Mouse (Mus musculus): ENCODE data around the gene Zcchc17. TPM values are rescaled to one million over a fixed set of nuclear protein-coding genes. Genes with fewer than 3 reads are reported as not detected.

The Zcchc17 gene
- polyA plus RNA-seq, 1 experiment from 2014 or later: 56.5 TPM

DNA sequence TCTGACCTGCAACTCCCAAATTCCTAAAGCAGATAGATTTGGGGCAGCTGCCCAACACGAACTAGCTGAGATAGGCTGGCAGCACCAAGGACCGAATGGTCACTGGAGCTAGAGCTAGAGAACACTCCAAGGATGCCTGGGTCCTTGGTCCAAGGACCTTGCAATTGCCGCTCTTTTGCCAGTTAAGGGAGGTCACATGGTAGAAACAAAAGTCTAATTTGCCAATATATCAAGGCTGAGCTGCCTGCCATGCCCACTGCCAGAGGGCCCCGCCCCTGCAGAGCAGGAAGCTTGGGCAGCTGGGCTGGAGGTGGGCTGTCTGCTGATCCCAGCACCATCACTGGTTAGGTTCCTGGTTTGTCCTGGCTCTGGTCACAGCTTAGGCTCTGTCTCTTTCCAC lies 46.2 kb downstream of the Zcchc17 start:
- Histone ChIP-seq H3K27ac (ENCODE audit: low read depth, low read length) (no peak overlapping the region), H3K9me3 (replicated peaks; ENCODE audit: control insufficient read depth, low read length) (no peaks in the 10 kb centered on the region), H3K27me3 (ENCODE audit: control insufficient read depth, insufficient read depth, low read length) (peaks cover 13% of the 10 kb centered on the region), H3K9ac (ENCODE audit: low read depth, low read length) (no peak overlapping the region), H3K4me3 (ENCODE audit: low read depth, low read length) (no peak overlapping the region), H3K36me3 (ENCODE audit: control insufficient read depth, insufficient read depth, low read length) (peaks cover 17% of the 10 kb centered on the region), H3K4me2 (no peak overlapping the region), H3K4me1 (ENCODE audit: control insufficient read depth, insufficient read depth, low read length) (peaks cover 33% of the 10 kb centered on the region)
- no peak for ATAC-seq (replicated peaks; ENCODE audit: insufficient number of reproducible peaks, low FRiP score, low TSS enrichment)
- 87% methylated on average over 4 of the region's 4 CpGs for WGBS (ENCODE audit: insufficient replicate concordance)

DNA sequence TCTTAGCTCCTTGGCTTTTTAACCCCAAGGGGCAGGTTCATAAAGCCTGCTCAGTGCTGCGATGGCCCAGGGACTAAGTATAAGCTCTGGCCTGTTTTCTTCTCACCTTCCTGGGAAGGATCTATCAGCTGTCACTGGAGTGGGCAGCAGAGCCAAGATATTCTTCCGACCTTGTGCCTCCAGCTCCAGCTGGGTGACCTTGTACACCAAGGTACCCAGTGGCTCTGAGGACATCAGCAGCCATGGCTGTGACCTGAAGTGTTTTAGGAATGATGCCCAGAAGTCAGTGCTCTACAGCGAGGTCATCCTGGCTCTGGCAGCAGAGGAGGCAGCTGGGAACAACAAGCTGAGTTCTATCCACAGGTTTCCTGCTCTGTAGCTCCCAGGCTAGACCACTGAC lies 47.2 kb downstream of the Zcchc17 start:
- no peak for ATAC-seq (replicated peaks; ENCODE audit: insufficient number of reproducible peaks, low FRiP score, low TSS enrichment)
- Histone ChIP-seq H3K4me2 (no peak overlapping the region), H3K4me3 (ENCODE audit: low read depth, low read length) (no peak overlapping the region), H3K27me3 (ENCODE audit: control insufficient read depth, insufficient read depth, low read length) (peaks cover 15% of the 10 kb centered on the region), H3K27ac (ENCODE audit: low read depth, low read length) (no peak overlapping the region), H3K4me1 (ENCODE audit: control insufficient read depth, insufficient read depth, low read length) (peaks cover 31% of the 10 kb centered on the region), H3K9ac (ENCODE audit: low read depth, low read length) (no peak overlapping the region), H3K36me3 (ENCODE audit: control insufficient read depth, insufficient read depth, low read length) (peaks cover 17% of the 10 kb centered on the region), H3K9me3 (replicated peaks; ENCODE audit: control insufficient read depth, low read length) (no peaks in the 10 kb centered on the region)
- WGBS (ENCODE audit: insufficient replicate concordance): 65% methylated on average over 3 of the region's 3 CpGs

DNA sequence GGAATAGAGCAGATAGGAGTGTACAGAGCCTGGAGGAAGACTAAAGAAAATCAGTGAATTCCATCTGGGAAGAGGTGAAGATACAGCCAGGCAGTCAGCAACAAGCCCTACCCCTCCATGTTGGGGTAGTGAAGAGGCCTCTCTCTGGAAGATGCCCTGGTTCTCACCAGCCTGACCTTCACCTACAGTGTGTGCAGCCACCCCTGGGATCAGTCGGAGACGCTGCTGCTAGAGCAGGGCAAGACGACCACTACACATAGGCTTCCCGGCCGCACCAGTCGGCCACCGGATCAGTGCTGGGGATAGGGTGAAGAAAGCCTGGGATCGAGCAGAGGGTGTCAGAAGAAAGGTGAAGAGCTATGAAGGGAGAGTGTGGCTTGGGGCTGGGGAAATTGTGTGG lies 50.5 kb downstream of the Zcchc17 start:
- peaks cover 5% of the 10 kb centered on the region for H3K36me3 ChIP-seq (ENCODE audit: control insufficient read depth, insufficient read depth, low read length)
- H3K9me3 ChIP-seq (replicated peaks; ENCODE audit: control insufficient read depth, low read length): no peaks in the 10 kb centered on the region
- H3K4me2 ChIP-seq: peak overlapping the region; percentile 81
- H3K27ac ChIP-seq (ENCODE audit: low read depth, low read length): peak overlapping the region; percentile 78
- ATAC-seq (replicated peaks; ENCODE audit: insufficient number of reproducible peaks, low FRiP score, low TSS enrichment): no peak
- WGBS (ENCODE audit: insufficient replicate concordance): 36% methylated on average over 8 of the region's 8 CpGs
- peaks cover 23% of the 10 kb centered on the region for H3K27me3 ChIP-seq (ENCODE audit: control insufficient read depth, insufficient read depth, low read length)
- peaks cover 15% of the 10 kb centered on the region; the same call in 1 of the 2 replicates for H3K4me1 ChIP-seq (ENCODE audit: control insufficient read depth, insufficient read depth, low read length)
- peak overlapping the region; percentile 75 for H3K9ac ChIP-seq (ENCODE audit: low read depth, low read length)
- peak overlapping the region; percentile 60 for H3K4me3 ChIP-seq (ENCODE audit: low read depth, low read length)

GRCm38 (mm10) chr4:130308231-130309081 lies 51.3 kb downstream of the Zcchc17 start, which contains the start of the genes Fabp3 and Gm10570:
Gene Fabp3, plus strand, starts transcription at chr4:130308595.
Gene Gm10570, minus strand, starts transcription at chr4:130308674.
- peak within 1 kb of the TSS; percentile 81 for H3K4me2 ChIP-seq
- H3K27me3 ChIP-seq (ENCODE audit: control insufficient read depth, insufficient read depth, low read length): peaks cover 23% of the 10 kb centered on the region
- under 1% methylated on average over 52 of the region's 52 CpGs for WGBS (ENCODE audit: insufficient replicate concordance)
- peaks cover 15% of the 10 kb centered on the region; the same call in 1 of the 2 replicates for H3K4me1 ChIP-seq (ENCODE audit: control insufficient read depth, insufficient read depth, low read length)
- peak; percentile 66 for ATAC-seq (replicated peaks; ENCODE audit: insufficient number of reproducible peaks, low FRiP score, low TSS enrichment)
- H3K4me3 ChIP-seq (ENCODE audit: low read depth, low read length): peak within 1 kb of the TSS; percentile 60
- peak within 1 kb of the TSS; percentile 75 for H3K9ac ChIP-seq (ENCODE audit: low read depth, low read length)
- no peaks in the 10 kb centered on the region for H3K9me3 ChIP-seq (replicated peaks; ENCODE audit: control insufficient read depth, low read length)
- peaks cover 2% of the 10 kb centered on the region; the same call in 1 of the 2 replicates for H3K36me3 ChIP-seq (ENCODE audit: control insufficient read depth, insufficient read depth, low read length)
- H3K27ac ChIP-seq (ENCODE audit: low read depth, low read length): peak within 1 kb of the TSS; percentile 80

- 1% methylated on average over 23 of the region's 23 CpGs for WGBS (ENCODE audit: insufficient replicate concordance)
- H3K27me3 ChIP-seq (ENCODE audit: control insufficient read depth, insufficient read depth, low read length): peaks cover 23% of the 10 kb centered on the region
- H3K36me3 ChIP-seq (ENCODE audit: control insufficient read depth, insufficient read depth, low read length): peaks cover 2% of the 10 kb centered on the region; the same call in 1 of the 2 replicates
- peak overlapping the region; percentile 60 for H3K4me3 ChIP-seq (ENCODE audit: low read depth, low read length)
- ATAC-seq (replicated peaks; ENCODE audit: insufficient number of reproducible peaks, low FRiP score, low TSS enrichment): peak; percentile 62
- H3K4me1 ChIP-seq (ENCODE audit: control insufficient read depth, insufficient read depth, low read length): peaks cover 15% of the 10 kb centered on the region; the same call in 1 of the 2 replicates
- H3K9ac ChIP-seq (ENCODE audit: low read depth, low read length): peak overlapping the region; percentile 61
- H3K9me3 ChIP-seq (replicated peaks; ENCODE audit: control insufficient read depth, low read length): no peaks in the 10 kb centered on the region
- H3K27ac ChIP-seq (ENCODE audit: low read depth, low read length): peak overlapping the region; percentile 80
- H3K4me2 ChIP-seq: peak overlapping the region; percentile 81
Observed at GRCm38 (mm10) chr4:130307851-130308230, 51.9 kb downstream of the Zcchc17 start.

DNA sequence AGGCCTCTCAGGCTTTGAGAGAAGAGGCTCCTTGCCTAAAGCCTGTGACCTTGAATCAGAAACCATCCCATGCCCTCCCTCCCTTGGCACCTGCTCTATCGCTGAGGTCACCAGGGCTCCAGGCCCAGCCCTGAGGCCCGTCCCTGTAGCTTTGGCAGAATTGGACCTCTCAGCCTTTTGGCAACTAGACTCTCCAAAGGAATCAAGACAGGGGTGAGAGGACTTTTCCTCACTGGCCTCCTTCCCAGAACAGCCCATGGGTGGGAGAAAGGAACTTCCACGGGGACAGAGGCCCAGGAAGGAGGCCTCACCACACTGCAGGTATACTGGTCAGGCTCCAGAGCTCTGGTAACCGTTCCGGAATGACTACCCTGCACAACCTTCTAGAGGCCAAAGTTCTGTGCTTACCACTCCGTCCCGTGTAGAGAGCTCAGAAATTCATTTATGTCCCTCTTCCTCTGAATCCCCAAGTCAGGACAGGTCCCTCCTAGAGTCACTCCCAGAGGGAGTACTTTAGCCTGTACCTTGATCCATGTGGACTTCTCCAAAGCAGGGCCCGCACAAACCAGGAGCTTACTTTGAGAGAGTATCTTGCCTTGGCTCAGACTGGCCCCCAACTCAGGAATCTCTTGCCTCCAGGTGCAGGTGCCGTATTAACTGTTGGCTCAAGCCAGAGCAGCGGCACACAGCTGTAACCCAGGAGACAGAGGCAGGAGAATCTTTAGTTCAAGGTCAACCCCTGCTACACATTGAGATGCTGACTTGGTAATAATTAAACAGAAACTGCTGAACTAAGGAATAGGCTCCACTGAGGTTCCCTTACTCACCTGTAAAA lies 52.7 kb downstream of the Zcchc17 start:
- no peaks in the 10 kb centered on the region for H3K36me3 ChIP-seq (ENCODE audit: control insufficient read depth, insufficient read depth, low read length)
- H3K9ac ChIP-seq (ENCODE audit: low read depth, low read length): peak overlapping the region; percentile 11; the same call in 1 of the 2 replicates
- 0 out of 2 replicates have a peak overlapping the region, but pooled peaks have one; percentile 80 for H3K27ac ChIP-seq (ENCODE audit: low read depth, low read length)
- ATAC-seq (replicated peaks; ENCODE audit: insufficient number of reproducible peaks, low FRiP score, low TSS enrichment): no peak
- H3K4me1 ChIP-seq (ENCODE audit: control insufficient read depth, insufficient read depth, low read length): peaks cover 15% of the 10 kb centered on the region; the same call in 1 of the 2 replicates
- H3K27me3 ChIP-seq (ENCODE audit: control insufficient read depth, insufficient read depth, low read length): peaks cover 23% of the 10 kb centered on the region
- WGBS (ENCODE audit: insufficient replicate concordance): 80% methylated on average over 10 of the region's 10 CpGs
- H3K9me3 ChIP-seq (replicated peaks; ENCODE audit: control insufficient read depth, low read length): no peaks in the 10 kb centered on the region
- no peak overlapping the region for H3K4me3 ChIP-seq (ENCODE audit: low read depth, low read length)
- peak overlapping the region; percentile 81 for H3K4me2 ChIP-seq

GRCm38 (mm10) chr4:130304746-130305145 lies 55.0 kb downstream of the Zcchc17 start:
- H3K27ac ChIP-seq (ENCODE audit: low read depth, low read length): no peak overlapping the region
- no peak for ATAC-seq (replicated peaks; ENCODE audit: insufficient number of reproducible peaks, low FRiP score, low TSS enrichment)
- 26% methylated on average over 3 of the region's 3 CpGs for WGBS (ENCODE audit: insufficient replicate concordance)

GRCm38 (mm10) chr4:130302285-130302870 lies 57.4 kb downstream of the Zcchc17 start:
- Histone ChIP-seq H3K4me2 (no peak overlapping the region), H3K9ac (ENCODE audit: low read depth, low read length) (no peak overlapping the region), H3K9me3 (replicated peaks; ENCODE audit: control insufficient read depth, low read length) (no peaks in the 10 kb centered on the region), H3K4me3 (ENCODE audit: low read depth, low read length) (no peak overlapping the region), H3K27ac (ENCODE audit: low read depth, low read length) (no peak overlapping the region), H3K36me3 (ENCODE audit: control insufficient read depth, insufficient read depth, low read length) (no peaks in the 10 kb centered on the region), H3K4me1 (ENCODE audit: control insufficient read depth, insufficient read depth, low read length) (peaks cover 8% of the 10 kb centered on the region; the same call in 1 of the 2 replicates), H3K27me3 (ENCODE audit: control insufficient read depth, insufficient read depth, low read length) (peaks cover 10% of the 10 kb centered on the region)
- 45% methylated on average over 12 of the region's 12 CpGs for WGBS (ENCODE audit: insufficient replicate concordance)
- no peak for ATAC-seq (replicated peaks; ENCODE audit: insufficient number of reproducible peaks, low FRiP score, low TSS enrichment)

More at GRCm38 (mm10) chr4:130304746-130305145, 55.0 kb downstream of the Zcchc17 start:
- no peak overlapping the region for H3K4me3 ChIP-seq (ENCODE audit: low read depth, low read length)
- peaks cover 23% of the 10 kb centered on the region for H3K27me3 ChIP-seq (ENCODE audit: control insufficient read depth, insufficient read depth, low read length)
- H3K4me2 ChIP-seq: no peak overlapping the region
- no peaks in the 10 kb centered on the region for H3K9me3 ChIP-seq (replicated peaks; ENCODE audit: control insufficient read depth, low read length)
- H3K9ac ChIP-seq (ENCODE audit: low read depth, low read length): no peak overlapping the region
- H3K4me1 ChIP-seq (ENCODE audit: control insufficient read depth, insufficient read depth, low read length): peaks cover 13% of the 10 kb centered on the region; the same call in 1 of the 2 replicates
- no peaks in the 10 kb centered on the region for H3K36me3 ChIP-seq (ENCODE audit: control insufficient read depth, insufficient read depth, low read length)
